Mouse (Mus musculus): ENCODE measurements around the gene Celsr1.

DNA sequence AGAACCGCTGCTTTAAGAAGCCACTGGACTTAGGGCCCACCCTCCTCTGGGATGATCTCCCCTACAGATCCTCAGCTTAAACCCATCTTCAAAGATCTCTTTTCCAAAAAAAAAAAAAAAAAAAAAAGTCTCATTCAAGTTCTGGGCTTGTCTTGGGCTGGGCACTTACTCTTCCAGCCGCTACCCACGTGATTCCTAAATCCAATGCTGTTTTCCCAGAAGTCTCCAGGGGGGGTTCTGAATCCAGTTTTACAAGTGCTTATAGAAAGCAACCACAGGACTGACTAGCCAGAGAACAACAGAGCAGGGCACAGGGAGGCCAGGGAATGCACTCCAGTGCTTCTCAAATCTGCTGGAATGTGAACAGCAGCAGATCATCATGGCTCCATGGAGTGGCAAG is 29.5 kb downstream of the Celsr1 start:
- TF ChIP-seq POLR2A (IDR thresholded peaks at IDR 0.05; ENCODE audit: low read depth, low read length) (no peak), CTCF (IDR thresholded peaks at IDR 0.05; ENCODE audit: extremely low read depth, insufficient read length, insufficient replicate concordance, low read depth, low read length) (no peak)
